Comparison of ENCODE assay signal across 15 mouse cellular contexts in the genomic region with DNA sequence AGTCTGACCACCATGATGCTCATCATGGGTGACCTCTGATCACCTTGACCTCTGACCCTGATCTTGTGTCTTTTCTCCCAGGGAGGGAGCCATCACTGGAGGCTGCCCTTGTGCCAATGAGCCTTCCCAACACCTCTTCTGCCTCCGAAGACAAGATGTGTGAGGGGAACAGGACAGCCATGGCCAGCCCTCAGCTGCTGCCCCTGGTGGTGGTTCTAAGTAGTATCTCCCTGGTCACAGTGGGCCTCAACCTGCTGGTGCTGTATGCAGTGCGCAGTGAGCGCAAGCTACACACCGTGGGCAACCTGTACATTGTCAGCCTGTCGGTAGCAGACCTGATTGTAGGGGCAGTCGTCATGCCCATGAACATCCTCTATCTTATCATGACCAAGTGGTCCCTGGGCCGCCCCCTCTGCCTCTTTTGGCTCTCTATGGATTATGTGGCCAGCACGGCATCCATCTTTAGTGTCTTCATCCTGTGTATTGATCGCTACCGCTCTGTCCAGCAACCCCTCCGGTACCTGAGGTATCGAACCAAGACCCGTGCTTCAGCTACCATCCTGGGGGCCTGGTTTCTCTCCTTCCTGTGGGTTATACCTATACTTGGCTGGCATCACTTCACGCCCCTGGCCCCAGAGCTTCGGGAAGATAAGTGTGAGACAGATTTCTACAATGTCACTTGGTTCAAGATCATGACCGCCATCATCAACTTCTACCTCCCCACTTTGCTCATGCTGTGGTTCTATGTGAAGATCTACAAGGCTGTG.
DNase-seq lines count a peak whose midpoint lies in the region; ATAC-seq and TF ChIP-seq lines count a peak whose summit lies in the region.
"Had no signal": no experiment of that assay in that cellular context is flagged by ENCODE, and none has a peak within 500 bp of the region (broad histone marks: within the 10 kb centered on the region; RNA-seq: fewer than 3 reads in every experiment).

No protein-coding gene starts in this region.

- H3K36me3 ChIP-seq in intestine, postnatal 0 days (ENCODE audit: control insufficient read depth, insufficient read depth), result no peaks in the 10 kb centered on the region
- H3K36me3 ChIP-seq in intestine, embryonic 16.5 days (ENCODE audit: control insufficient read depth, insufficient read depth, low read length), result no peaks in the 10 kb centered on the region
- no peaks in the 10 kb centered on the region for H3K36me3 ChIP-seq in lung, embryonic 15.5 days
- no peaks in the 10 kb centered on the region for H3K36me3 ChIP-seq in embryonic facial prominence, embryonic 15.5 days
- H3K36me3 ChIP-seq: midbrain, embryonic 10.5 days had no signal

- no peak overlapping the region for H3K9ac ChIP-seq in intestine, postnatal 0 days (ENCODE audit: low read depth, low read length)
- no peak overlapping the region for H3K9ac ChIP-seq in intestine, embryonic 16.5 days (ENCODE audit: low read depth, low read length)
- H3K9ac ChIP-seq in lung, embryonic 15.5 days, result no peak overlapping the region
- no peak overlapping the region for H3K9ac ChIP-seq in embryonic facial prominence, embryonic 15.5 days

- H3K4me3 ChIP-seq in intestine, postnatal 0 days (ENCODE audit: low read depth, low read length), result no peak overlapping the region
- no peak overlapping the region for H3K4me3 ChIP-seq in intestine, embryonic 16.5 days (ENCODE audit: low read length)
- H3K4me3 ChIP-seq in lung, embryonic 15.5 days, result no peak overlapping the region
- H3K4me3 ChIP-seq in embryonic facial prominence, embryonic 15.5 days (replicated peaks), result no peak overlapping the region
- H3K4me3 ChIP-seq: midbrain, embryonic 10.5 days had no signal

- no peak for ATAC-seq in intestine, postnatal 0 days
- no peak for ATAC-seq in intestine, embryonic 16.5 days
- peak; percentile 20; the same call in 1 of the 2 replicates for ATAC-seq in lung, embryonic 15.5 days (ENCODE audit: borderline replicate concordance, extremely low read depth, low FRiP score, low TSS enrichment)
- 0 out of 2 replicates have a peak, but pooled peaks have one; percentile 41 for ATAC-seq in embryonic facial prominence, embryonic 15.5 days (ENCODE audit: insufficient number of reproducible peaks, low FRiP score, low TSS enrichment, low read depth)
- ATAC-seq: Patski had no signal

- WGBS in intestine, postnatal 0 days, result 92% methylated on average over 16 of the region's 16 CpGs
- 94% methylated on average over 16 of the region's 16 CpGs for WGBS in intestine, embryonic 16.5 days
- WGBS in lung, embryonic 15.5 days, result 89% methylated on average over 16 of the region's 16 CpGs
- 94% methylated on average over 16 of the region's 16 CpGs for WGBS in embryonic facial prominence, embryonic 15.5 days

- no peaks in the 10 kb centered on the region for H3K4me1 ChIP-seq in intestine, postnatal 0 days (replicated peaks; ENCODE audit: control insufficient read depth, insufficient read depth, low read length)
- no peaks in the 10 kb centered on the region for H3K4me1 ChIP-seq in intestine, embryonic 16.5 days (ENCODE audit: control insufficient read depth, insufficient read depth, low read length)
- H3K4me1 ChIP-seq in lung, embryonic 15.5 days, result no peaks in the 10 kb centered on the region
- peaks cover 23% of the 10 kb centered on the region for H3K4me1 ChIP-seq in embryonic facial prominence, embryonic 15.5 days
- H3K4me1 ChIP-seq: midbrain, embryonic 10.5 days had no signal

- H3K4me2 ChIP-seq in intestine, postnatal 0 days (replicated peaks; ENCODE audit: low read depth), result no peak overlapping the region
- H3K4me2 ChIP-seq in intestine, embryonic 16.5 days (ENCODE audit: low read depth, low read length), result no peak overlapping the region
- H3K4me2 ChIP-seq in lung, embryonic 15.5 days, result no peak overlapping the region
- H3K4me2 ChIP-seq in embryonic facial prominence, embryonic 15.5 days (replicated peaks), result no peak overlapping the region
- H3K4me2 ChIP-seq: heart, embryonic 11.5 days had no signal

- no peak for DNase-seq in lung, postnatal 10 days
- DNase-seq in R1 (ENCODE audit: low read depth, low spot score), result peak; percentile 21
- DNase-seq in frontal cortex, postnatal 36 days (ENCODE audit: low spot score in 2 of 2), result no peak
- DNase-seq: adrenal gland, adult 2 months; cerebellum, adult 8-10 months; embryo, embryonic 11 days; kidney, adult 11 months; thymus, postnatal 14 days had no signal

- H3K9me3 ChIP-seq in intestine, postnatal 0 days (ENCODE audit: control insufficient read depth), result no peaks in the 10 kb centered on the region
- no peaks in the 10 kb centered on the region for H3K9me3 ChIP-seq in intestine, embryonic 16.5 days (ENCODE audit: control insufficient read depth, low read length)
- H3K9me3 ChIP-seq in lung, embryonic 15.5 days, result no peaks in the 10 kb centered on the region
- no peaks in the 10 kb centered on the region for H3K9me3 ChIP-seq in embryonic facial prominence, embryonic 15.5 days (replicated peaks)
- H3K9me3 ChIP-seq: midbrain, embryonic 10.5 days had no signal

- H3K27ac ChIP-seq in intestine, postnatal 0 days (ENCODE audit: low read depth, low read length), result no peak overlapping the region
- H3K27ac ChIP-seq in intestine, embryonic 16.5 days (ENCODE audit: low read length), result no peak overlapping the region
- H3K27ac ChIP-seq in lung, embryonic 15.5 days, result no peak overlapping the region
- no peak overlapping the region for H3K27ac ChIP-seq in embryonic facial prominence, embryonic 15.5 days (replicated peaks)
- H3K27ac ChIP-seq: midbrain, embryonic 10.5 days had no signal

- no peaks in the 10 kb centered on the region for H3K27me3 ChIP-seq in intestine, postnatal 0 days (replicated peaks; ENCODE audit: control insufficient read depth, insufficient read depth, low read length)
- H3K27me3 ChIP-seq in intestine, embryonic 16.5 days (replicated peaks; ENCODE audit: control insufficient read depth, insufficient read depth, low read length), result no peaks in the 10 kb centered on the region
- no peaks in the 10 kb centered on the region; the same call in 1 of the 2 replicates for H3K27me3 ChIP-seq in lung, embryonic 15.5 days
- H3K27me3 ChIP-seq in embryonic facial prominence, embryonic 15.5 days, result no peaks in the 10 kb centered on the region

- TF ChIP-seq CTCF in intestine, postnatal 0 days (IDR thresholded peaks at IDR 0.05; ENCODE audit: low read depth), result peak; percentile 60

Comparison
In these comparisons a context has a peak if more than half of its experiments do, and no peak if none do; other contexts are left out.
1. ATAC-seq: peak in lung, embryonic 15.5 days (single experiment) and embryonic facial prominence, embryonic 15.5 days (single experiment); none in intestine, postnatal 0 days (single experiment) and intestine, embryonic 16.5 days (single experiment).